Mouse (Mus musculus) testis, postnatal 10 days (tissue): Measurements from ENCODE around the gene Ube2m.

Source experiments
- DNase-seq: peaks from one replicate; pipeline ENCODE4 v3.0.0; 2021; ENCODE audit warnings: low spot score

Ube2m gene

DNA sequence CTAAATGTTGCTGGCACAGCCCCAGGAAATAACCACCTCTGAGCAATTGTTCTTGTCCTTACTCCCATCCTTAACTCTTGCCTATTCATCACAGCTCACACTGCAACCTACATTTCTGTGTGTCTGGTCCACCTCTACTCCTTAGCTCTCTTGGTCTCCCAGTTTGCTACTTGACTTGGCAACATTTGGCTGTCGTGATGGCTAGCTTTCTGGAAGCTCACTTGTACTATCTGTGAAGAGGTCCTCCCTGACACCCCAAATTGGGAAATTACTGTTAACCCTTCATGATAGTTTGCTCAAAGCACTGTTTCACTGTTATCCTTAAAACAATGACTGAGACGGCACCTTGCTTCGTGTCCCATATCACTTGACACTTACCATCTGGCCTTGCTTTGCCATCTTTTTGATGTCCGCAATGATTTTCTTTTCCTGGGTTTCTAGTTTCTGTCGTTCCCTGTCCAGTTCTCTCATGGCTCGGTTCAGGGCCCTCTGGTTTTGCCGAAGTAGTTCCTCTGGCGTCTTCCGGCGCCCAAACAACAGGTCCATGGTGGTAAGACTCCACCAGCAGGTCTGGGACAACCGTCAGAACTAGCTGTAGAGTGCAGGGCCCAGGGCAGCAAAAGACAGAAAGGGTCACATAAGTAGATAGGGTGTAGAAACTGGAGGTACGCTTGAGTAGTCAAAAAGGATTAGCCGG is 4.5 kb downstream of the Ube2m start:
- DNase-seq, result no peak

DNA sequence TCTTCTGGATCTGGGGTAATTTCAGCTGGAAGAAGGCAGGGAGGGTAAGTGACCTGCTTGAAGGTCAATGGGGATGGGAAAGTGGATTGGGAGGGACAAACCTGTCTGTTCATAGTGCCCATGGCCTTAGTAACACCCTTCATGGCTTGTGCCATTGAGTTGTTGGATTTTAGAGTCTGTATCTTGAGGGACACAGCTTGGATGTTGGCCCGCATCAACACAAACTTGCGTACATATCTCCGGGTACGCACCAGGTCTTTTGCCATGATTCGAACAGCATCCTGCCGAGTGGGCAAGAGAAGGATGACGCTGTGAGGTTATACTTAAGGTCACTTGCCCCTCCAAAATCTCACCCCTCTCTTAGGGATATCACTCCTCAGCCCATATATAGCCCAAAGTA is 5.5 kb downstream of the Ube2m start:
- DNase-seq, result no peak

DNA sequence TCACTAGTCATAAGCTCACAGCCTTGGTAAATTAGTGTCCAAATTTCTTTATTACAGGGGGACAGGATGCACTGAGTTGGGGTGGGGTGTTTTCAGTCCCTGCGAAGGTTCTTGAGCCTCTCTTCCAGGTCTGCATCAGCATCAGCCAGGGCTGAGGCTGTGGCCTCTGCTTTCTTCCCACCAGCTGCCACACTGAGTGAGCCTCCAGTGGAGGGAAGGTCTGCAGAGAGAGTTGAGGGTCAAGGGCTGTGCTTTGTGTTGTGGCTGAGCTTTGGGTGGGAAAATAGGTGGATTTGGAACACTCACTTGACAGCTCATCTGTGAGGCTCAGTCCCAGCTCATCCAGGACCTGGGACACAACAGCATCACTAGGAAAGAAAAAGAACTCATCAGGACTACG is 6.1 kb downstream of the Ube2m start:
- DNase-seq, result no peak

DNA sequence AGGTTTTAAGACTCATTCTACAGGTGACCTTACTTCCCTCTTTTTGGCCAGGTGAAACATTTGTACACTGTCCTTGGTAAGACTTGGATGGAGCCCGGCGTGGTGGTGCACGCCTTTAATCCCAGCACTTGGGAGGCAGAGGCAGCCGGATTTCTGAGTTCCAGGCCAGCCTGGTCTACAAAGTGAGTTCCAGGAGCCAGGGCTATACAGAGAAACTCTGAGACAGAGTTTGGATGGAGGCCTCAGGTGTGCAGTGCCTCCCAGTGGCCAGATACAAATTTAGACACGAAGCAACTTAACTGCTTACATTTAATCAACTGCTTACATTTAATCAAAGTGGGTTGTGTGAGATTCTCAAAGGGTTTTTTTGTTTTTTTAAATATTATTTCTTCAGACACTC is 7.0 kb downstream of the Ube2m start:
- DNase-seq, result no peak

DNA sequence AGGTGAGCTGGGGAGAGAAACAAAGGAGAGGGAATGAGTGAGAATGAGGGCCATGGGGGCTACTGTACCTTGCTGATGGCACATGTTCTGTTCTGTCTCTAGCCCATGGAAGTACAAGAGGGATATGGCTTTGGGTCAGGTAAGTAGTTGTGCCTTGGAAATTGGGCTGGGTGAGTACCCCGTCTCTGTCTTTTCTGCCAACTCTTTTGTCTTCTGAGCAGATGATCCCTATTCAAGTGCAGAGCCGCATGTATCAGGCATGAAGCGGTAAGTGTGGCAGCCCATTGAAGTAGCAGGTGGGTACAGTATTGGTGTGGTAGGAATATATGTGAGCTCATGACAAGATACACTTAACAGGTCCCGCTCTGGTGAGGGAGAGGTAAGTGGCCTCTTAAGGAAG is 9.1 kb downstream of the Ube2m start:
- no peak for DNase-seq

DNA sequence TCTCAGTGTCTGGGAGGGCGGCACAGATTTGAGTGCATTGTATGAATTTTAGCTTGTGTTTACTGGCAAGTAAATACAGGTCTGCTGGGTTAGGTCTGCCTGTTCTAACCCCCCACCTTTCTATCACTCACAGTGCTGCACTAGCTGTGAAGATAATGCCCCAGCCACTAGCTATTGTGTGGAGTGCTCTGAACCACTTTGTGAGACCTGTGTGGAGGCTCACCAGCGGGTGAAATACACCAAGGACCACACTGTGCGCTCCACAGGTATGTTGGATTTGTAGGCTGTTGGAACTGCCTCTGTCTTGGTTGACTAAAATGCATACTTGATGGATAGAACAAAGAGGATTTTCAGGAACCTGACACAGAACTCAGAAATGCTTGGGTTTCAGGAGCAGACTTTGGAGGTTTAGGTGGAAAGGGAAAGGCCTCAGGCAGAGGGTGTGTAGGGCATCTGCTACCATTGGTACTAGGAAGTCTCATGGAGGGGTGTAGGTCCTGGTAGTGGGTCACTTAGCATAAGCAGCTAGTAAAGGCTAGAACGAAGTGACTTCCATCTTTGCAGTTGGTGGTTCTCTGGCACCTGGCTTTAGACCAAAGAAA is 12.5 kb downstream of the Ube2m start:
- DNase-seq, result no peak

DNA sequence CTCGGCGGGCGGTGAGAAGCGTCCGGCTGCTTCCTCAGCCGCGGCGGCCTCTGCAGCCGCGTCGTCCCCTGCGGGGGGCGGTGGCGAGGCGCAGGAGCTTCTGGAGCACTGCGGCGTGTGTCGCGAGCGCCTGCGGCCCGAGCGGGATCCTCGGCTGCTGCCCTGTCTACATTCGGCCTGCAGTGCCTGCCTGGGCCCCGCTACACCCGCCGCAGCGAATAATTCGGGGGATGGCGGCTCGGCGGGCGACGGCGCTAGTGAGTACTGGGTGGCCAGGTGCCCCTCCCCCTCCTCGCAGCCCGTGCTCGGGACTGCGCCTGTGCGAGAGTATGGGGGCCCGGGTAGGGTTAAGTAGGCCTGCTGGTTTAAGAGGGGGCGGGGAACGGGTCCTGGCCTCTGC is 13.3 kb downstream of the Ube2m start:
- DNase-seq, result peak; percentile 90

GRCm38 (mm10) chr7:13023928-13024731 is 13.9 kb downstream of the Ube2m start:
- DNase-seq, result peak; percentile 97

GRCm38 (mm10) chr7:13022773-13023535 is 15.1 kb downstream of the Ube2m start:
- peak; percentile 84 for DNase-seq

GRCm38 (mm10) chr7:13015217-13015616 is 22.9 kb downstream of the Ube2m start:
- DNase-seq, result no peak

DNA sequence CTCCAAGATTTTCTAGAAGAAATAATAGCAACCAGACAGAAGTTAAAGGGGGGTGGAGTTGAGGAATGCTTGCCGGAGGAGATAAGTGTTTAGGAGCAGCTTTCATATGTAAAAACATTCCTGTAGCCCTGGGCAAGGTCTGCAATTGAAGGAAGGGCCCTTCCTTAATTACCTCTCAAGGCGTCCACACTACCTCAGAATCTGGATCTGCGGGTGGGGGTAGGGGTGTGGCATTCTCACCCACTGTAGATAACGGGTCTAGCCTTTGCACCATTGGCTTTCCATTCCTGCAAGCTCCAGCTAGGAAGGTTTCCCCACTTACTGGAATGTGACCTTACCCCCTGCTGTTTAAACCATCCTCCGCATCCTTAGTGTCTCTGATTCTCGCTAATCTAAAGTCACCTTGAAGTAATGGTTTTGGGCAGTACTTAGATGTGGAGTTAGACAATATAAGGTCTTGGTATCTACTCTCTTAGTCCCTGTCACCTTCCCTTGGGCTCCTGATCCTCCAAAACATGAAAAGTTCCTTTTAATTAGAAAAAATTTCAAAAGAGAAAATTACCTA is 23.7 kb downstream of the Ube2m start:
- DNase-seq, result no peak

DNA sequence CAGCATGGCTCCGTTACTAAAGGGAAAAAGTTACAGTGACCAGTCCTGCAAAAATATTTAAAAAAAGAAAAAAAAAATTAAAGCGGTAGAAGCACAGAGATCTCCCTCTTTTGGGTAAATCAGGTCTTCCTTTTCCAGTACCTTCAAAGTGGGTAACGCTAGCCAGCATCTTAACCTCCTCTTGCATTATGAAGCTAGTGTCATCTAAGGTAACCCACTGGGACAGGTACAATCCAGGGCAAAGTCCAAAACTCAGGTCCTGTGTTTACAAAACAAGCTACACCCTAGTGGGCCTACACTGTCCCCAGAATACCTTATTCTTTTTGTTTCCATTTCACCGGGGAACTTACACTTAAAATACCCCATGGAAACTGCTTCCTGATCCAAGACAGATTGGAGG is 24.4 kb downstream of the Ube2m start:
- DNase-seq, result no peak

DNA sequence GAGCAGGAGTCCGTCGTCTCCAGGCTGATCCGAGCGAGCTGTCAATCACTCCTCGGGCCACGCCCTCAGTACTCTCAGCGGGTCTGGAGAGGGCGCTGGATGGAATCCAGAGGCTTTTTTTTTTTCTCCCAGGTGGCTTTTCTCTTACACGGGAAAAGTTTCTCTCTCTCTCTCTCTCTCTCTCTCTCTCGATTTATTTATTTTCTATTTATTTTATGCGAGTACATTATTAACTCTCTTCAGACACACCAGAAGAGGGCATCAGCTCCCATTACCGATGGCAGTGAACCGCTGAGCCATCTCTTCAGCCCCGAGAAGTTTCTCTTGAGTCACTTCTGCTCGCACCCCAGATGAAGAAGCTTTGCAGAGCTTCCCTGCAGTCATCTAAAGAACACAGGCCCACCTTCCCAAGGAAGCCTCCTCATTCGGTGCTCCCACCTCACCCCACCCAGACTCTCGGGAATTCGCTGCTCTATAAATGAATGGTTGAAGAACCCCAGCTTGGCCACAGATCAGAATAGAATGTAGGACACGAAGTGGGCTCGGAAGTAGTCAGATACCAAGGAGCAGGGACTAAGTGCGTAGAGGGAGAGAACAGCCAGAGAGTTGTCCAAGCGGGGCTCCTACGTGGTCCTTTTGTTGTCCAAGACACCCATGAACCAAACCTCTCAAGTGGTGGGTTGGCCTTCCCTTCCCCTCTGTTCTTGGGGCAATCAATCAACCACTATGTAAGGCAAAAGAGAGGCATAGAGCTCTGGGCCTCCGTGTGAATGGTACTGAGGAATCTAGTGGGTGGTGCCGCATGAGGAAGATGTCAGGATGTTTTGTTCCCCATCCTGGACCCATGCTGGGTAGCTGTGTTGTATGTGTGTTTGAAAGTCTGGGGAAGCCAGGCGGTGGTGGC is 27.8 kb downstream of the Ube2m start, which contains the start of gene Zbtb45:
Gene Zbtb45, minus strand, starts transcription at position 30 of the 904 bp plus-strand sequence.
- no peak for DNase-seq

DNA sequence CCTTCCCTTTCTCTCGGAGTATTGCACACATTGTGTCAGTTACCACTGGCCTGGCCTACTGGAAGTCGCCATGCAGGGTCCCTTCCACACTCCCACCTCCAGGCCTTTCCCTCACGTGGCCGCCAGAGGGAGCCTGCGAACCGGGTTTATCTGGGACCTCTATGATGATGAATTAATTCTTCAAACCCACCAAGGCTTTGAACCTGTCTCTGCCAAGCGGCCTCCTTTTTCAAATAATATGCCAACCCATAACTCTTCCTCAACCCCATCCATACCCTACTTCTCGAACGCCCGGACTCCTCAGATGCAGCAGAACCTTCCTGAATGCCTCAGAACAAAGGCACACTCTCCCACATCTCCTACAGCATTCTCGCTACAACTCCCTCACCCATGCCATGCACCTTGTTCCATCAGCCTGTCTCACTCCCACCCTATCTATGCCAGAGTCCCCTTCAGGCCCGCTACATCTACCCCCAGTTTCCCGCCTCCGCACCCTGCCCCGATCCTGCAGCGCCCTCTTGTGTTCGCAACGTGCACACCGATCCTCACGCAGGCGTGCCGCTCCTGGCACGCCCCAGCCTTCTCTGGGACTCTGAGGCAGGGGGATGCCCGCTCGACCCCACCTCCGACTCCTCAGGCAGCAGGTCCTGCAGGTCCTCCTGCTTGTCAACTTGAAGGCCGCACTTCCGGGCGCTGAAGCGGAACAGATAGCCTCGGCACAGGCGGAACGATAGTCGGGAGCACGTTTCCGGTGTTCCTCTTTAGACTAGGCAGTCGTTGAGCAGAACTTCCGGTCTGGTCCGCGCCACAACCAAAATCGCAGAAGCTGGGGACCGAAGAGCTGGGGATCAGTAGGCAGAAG is 28.7 kb downstream of the Ube2m start:
- DNase-seq, result peak; percentile 91

- DNase-seq, result no peak
These were observed 30.6 kb downstream of the Ube2m start for GRCm38 (mm10) chr7:13007341-13008092.

- DNase-seq, result no peak
These were observed 31.5 kb downstream of the Ube2m start for GRCm38 (mm10) chr7:13006531-13006930.

- DNase-seq, result no peak
These were observed 32.1 kb downstream of the Ube2m start for GRCm38 (mm10) chr7:13006011-13006410.

DNA sequence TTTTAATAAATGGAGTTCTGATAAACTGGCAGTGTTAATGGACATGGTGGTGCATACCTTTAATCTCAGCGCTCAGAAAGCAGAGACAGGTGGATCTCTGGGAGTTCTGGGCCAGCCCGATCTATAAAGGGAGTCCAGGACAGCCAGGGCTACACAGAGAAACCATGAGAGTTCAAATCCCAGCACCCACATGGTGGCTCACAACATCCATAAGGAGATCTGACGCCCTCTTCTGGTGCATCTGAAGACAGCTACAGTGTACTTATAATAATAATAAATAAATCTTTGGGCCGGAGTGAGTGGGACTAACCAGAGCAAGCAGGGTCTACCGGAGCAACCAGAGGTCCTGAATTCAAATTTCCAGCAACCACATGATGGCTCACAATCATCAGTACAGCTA is 34.7 kb downstream of the Ube2m start:
- DNase-seq, result no peak

DNA sequence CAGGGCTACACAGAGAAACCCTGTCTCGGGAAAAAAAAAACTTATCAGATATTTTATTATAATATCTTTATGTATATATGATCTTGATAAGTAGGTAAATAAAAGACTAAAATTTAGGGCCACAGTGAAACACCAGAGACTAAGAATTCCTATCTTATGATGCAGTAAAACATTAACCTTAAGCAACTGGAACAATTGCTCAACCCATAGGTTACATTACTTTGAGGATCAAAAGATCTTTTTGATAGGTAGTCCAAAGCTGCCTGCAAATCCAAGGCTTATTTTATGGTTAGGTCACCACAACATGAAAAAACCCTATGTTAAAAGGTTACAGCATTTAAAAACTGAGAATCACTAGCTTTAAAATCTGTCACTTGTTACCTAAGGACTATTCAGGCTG is 36.5 kb downstream of the Ube2m start:
- DNase-seq, result no peak
